Mouse (Mus musculus): ENCODE results near the gene Naa35. TPM values are rescaled to one million over a fixed set of nuclear protein-coding genes. Genes with fewer than 3 reads are reported as not detected.

Naa35 gene
- polyA plus RNA-seq (2015; fragmentation: Nextera tagmentation; extraction: Ambion mirVana), result 83.3 and 86.7 TPM in 2 replicates

GRCm38 (mm10) chr13:59584947-59585647 is at the start of gene Naa35, which contains the start of gene Agtpbp1:
Gene Naa35 (plus strand): TSS chr13:59585259.
Gene Agtpbp1 (minus strand): TSS chr13:59585227.
- peak; percentile 97 for ATAC-seq (ENCODE audit: insufficient read depth, low FRiP score, low read depth)
- WGBS, result under 1% methylated on average over 79 of the region's 83 CpGs

GRCm38 (mm10) chr13:59535746-59536145 is 49.3 kb upstream of the Naa35 start:
- Histone ChIP-seq H3K27me3 (replicated peaks) (no peaks in the 10 kb centered on the region), H3K9ac (no peak overlapping the region), H3K9me3 (no peaks in the 10 kb centered on the region), H3K4me3 (replicated peaks) (no peak overlapping the region), H3K27ac (no peak overlapping the region), H3K4me1 (no peaks in the 10 kb centered on the region), H3K4me2 (no peak overlapping the region), H3K36me3 (peaks cover 9% of the 10 kb centered on the region; the same call in 1 of the 2 replicates)
- no peak for ATAC-seq (ENCODE audit: insufficient read depth, low FRiP score, low read depth)
- WGBS, result 87% methylated on average over 6 of the region's 6 CpGs

More at GRCm38 (mm10) chr13:59584947-59585647, at the start of gene Naa35, which contains the start of gene Agtpbp1:
- H3K36me3 ChIP-seq, result peaks cover 7% of the 10 kb centered on the region
- peaks cover 10% of the 10 kb centered on the region for H3K4me1 ChIP-seq
- H3K27me3 ChIP-seq (replicated peaks), result no peaks in the 10 kb centered on the region
- H3K9ac ChIP-seq, result peak within 1 kb of the TSS; percentile 82
- peak within 1 kb of the TSS; percentile 85 for H3K4me3 ChIP-seq (replicated peaks)
- H3K4me2 ChIP-seq, result peak within 1 kb of the TSS; percentile 96
- H3K27ac ChIP-seq, result peak within 1 kb of the TSS; percentile 80
- H3K9me3 ChIP-seq, result no peaks in the 10 kb centered on the region

DNA sequence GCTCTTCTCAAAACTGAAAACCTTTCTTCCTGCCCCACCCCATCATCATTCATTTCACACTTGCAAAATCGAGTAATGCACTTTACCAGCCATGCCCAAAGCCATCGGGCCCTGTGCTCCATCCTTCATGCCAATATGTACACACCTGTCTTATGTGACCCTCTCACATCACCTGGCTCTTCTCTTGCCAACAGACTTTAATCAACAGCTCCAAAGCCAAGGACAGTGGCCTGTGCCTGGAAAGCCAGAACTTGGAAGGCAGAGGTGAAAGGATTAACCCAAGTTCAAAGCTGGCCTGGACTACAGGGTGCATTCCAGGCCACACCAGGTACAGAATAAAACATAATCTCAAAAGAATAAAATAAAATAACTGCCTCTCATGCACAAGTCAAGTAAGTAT is 48.4 kb upstream of the Naa35 start:
- Histone ChIP-seq H3K27me3 (replicated peaks) (no peaks in the 10 kb centered on the region), H3K4me1 (no peaks in the 10 kb centered on the region), H3K9ac (no peak overlapping the region), H3K4me2 (no peak overlapping the region), H3K9me3 (no peaks in the 10 kb centered on the region), H3K4me3 (replicated peaks) (no peak overlapping the region), H3K36me3 (peaks cover 5% of the 10 kb centered on the region; the same call in 1 of the 2 replicates), H3K27ac (no peak overlapping the region)
- WGBS, result 53% methylated on average over 2 of the region's 2 CpGs
- no peak for ATAC-seq (ENCODE audit: insufficient read depth, low FRiP score, low read depth)

DNA sequence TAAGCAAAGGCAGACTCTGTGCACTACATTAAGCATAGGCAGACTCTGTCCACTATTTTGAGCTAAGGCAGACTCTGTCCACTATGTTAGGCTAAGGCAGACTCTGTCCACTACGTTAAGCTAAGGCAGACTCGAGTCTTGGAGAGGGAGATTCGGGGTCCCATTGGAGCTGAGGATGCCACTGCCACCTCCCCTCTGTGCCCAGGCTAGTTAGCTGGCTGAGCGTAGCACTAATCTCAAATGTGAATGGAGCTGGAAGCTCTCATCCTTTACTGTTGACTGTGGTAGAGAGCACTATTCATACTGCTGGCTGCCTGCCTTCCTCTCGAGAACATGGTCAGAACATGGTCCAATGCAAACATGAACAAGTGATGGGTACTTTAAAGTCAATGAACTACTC is 46.4 kb upstream of the Naa35 start:
- no peak overlapping the region for H3K4me2 ChIP-seq
- no peaks in the 10 kb centered on the region for H3K9me3 ChIP-seq
- no peak overlapping the region for H3K9ac ChIP-seq
- no peaks in the 10 kb centered on the region; the same call in 1 of the 2 replicates for H3K36me3 ChIP-seq
- no peak overlapping the region for H3K27ac ChIP-seq
- H3K4me1 ChIP-seq, result no peaks in the 10 kb centered on the region
- no peak overlapping the region for H3K4me3 ChIP-seq (replicated peaks)
- no peaks in the 10 kb centered on the region for H3K27me3 ChIP-seq (replicated peaks)
- 92% methylated on average over 5 of the region's 5 CpGs for WGBS
- no peak for ATAC-seq (ENCODE audit: insufficient read depth, low FRiP score, low read depth)

GRCm38 (mm10) chr13:59540030-59540429 is 45.0 kb upstream of the Naa35 start:
- H3K4me3 ChIP-seq (replicated peaks), result no peak overlapping the region
- no peaks in the 10 kb centered on the region for H3K27me3 ChIP-seq (replicated peaks)
- no peaks in the 10 kb centered on the region for H3K9me3 ChIP-seq
- no peak overlapping the region for H3K27ac ChIP-seq
- ATAC-seq (ENCODE audit: insufficient read depth, low FRiP score, low read depth), result no peak
- H3K9ac ChIP-seq, result no peak overlapping the region
- 85% methylated on average over 5 of the region's 5 CpGs for WGBS
- no peaks in the 10 kb centered on the region; the same call in 1 of the 2 replicates for H3K36me3 ChIP-seq
- peaks cover 4% of the 10 kb centered on the region; the same call in 1 of the 2 replicates for H3K4me1 ChIP-seq
- H3K4me2 ChIP-seq, result no peak overlapping the region

GRCm38 (mm10) chr13:59542411-59542810 is 42.6 kb upstream of the Naa35 start:
- no peaks in the 10 kb centered on the region for H3K9me3 ChIP-seq
- no peak overlapping the region for H3K4me3 ChIP-seq (replicated peaks)
- H3K4me1 ChIP-seq, result peaks cover 4% of the 10 kb centered on the region; the same call in 1 of the 2 replicates
- no peak overlapping the region for H3K4me2 ChIP-seq
- no peak overlapping the region for H3K9ac ChIP-seq
- H3K27ac ChIP-seq, result no peak overlapping the region
- H3K27me3 ChIP-seq (replicated peaks), result no peaks in the 10 kb centered on the region
- 85% methylated on average over 10 of the region's 10 CpGs for WGBS
- H3K36me3 ChIP-seq, result no peaks in the 10 kb centered on the region
- ATAC-seq (ENCODE audit: insufficient read depth, low FRiP score, low read depth), result no peak

- Histone ChIP-seq H3K4me1 (peaks cover 4% of the 10 kb centered on the region; the same call in 1 of the 2 replicates), H3K9ac (no peak overlapping the region), H3K4me3 (replicated peaks) (no peak overlapping the region), H3K27me3 (replicated peaks) (no peaks in the 10 kb centered on the region), H3K9me3 (no peaks in the 10 kb centered on the region), H3K36me3 (no peaks in the 10 kb centered on the region), H3K4me2 (no peak overlapping the region), H3K27ac (0 out of 2 replicates have a peak overlapping the region, but pooled peaks have one; percentile 18)
- WGBS, result 77% methylated on average over 2 of the region's 2 CpGs
- no peak; the same call in 1 of the 2 replicates for ATAC-seq (ENCODE audit: insufficient read depth, low FRiP score, low read depth)
These were observed 38.0 kb upstream of the Naa35 start for GRCm38 (mm10) chr13:59547091-59547490.

DNA sequence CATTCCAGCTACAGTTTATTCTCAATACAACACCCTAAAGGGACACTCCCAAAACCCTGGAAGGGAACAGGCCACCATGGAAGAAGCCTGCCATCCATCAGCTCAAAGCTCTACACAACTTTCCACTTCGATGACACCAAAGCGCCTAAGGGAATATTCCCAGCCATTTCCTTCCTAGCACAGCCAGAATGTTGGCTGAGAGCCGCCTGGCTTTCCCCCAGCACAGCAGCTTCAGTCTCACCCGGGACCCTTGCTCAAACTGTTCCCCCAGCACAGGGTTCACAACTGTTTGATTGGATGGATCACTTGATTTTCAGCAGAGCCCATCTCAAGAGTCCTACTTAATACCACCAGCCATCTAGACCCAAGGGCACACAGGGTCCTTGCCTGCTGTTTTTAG is 37.3 kb upstream of the Naa35 start:
- Histone ChIP-seq H3K27ac (0 out of 2 replicates have a peak overlapping the region, but pooled peaks have one; percentile 18), H3K36me3 (no peaks in the 10 kb centered on the region), H3K9me3 (no peaks in the 10 kb centered on the region), H3K27me3 (replicated peaks) (no peaks in the 10 kb centered on the region), H3K9ac (no peak overlapping the region), H3K4me3 (replicated peaks) (no peak overlapping the region), H3K4me1 (peaks cover 4% of the 10 kb centered on the region; the same call in 1 of the 2 replicates), H3K4me2 (no peak overlapping the region)
- ATAC-seq (ENCODE audit: insufficient read depth, low FRiP score, low read depth), result no peak
- 46% methylated on average over 4 of the region's 4 CpGs for WGBS

GRCm38 (mm10) chr13:59549318-59549798 is 35.7 kb upstream of the Naa35 start:
- H3K4me2 ChIP-seq, result no peak overlapping the region
- no peak overlapping the region for H3K4me3 ChIP-seq (replicated peaks)
- H3K4me1 ChIP-seq, result peaks cover 4% of the 10 kb centered on the region; the same call in 1 of the 2 replicates
- ATAC-seq (ENCODE audit: insufficient read depth, low FRiP score, low read depth), result no peak
- 15% methylated on average over 1 of the region's 1 CpGs for WGBS
- H3K9me3 ChIP-seq, result no peaks in the 10 kb centered on the region
- H3K9ac ChIP-seq, result no peak overlapping the region
- no peaks in the 10 kb centered on the region for H3K27me3 ChIP-seq (replicated peaks)
- H3K36me3 ChIP-seq, result no peaks in the 10 kb centered on the region
- H3K27ac ChIP-seq, result no peak overlapping the region

- ATAC-seq (ENCODE audit: insufficient read depth, low FRiP score, low read depth), result no peak
- H3K27me3 ChIP-seq (replicated peaks), result no peaks in the 10 kb centered on the region
- H3K4me3 ChIP-seq (replicated peaks), result no peak overlapping the region
- peaks cover 10% of the 10 kb centered on the region; the same call in 1 of the 2 replicates for H3K4me1 ChIP-seq
- no peaks in the 10 kb centered on the region for H3K9me3 ChIP-seq
- H3K36me3 ChIP-seq, result no peaks in the 10 kb centered on the region
- no peak overlapping the region for H3K27ac ChIP-seq
- H3K9ac ChIP-seq, result no peak overlapping the region
- no peak overlapping the region for H3K4me2 ChIP-seq
- WGBS, result 79% methylated on average over 5 of the region's 5 CpGs
These were observed 32.8 kb upstream of the Naa35 start for GRCm38 (mm10) chr13:59552286-59552685.

GRCm38 (mm10) chr13:59552751-59553150 is 32.3 kb upstream of the Naa35 start:
- Histone ChIP-seq H3K9ac (no peak overlapping the region), H3K27me3 (replicated peaks) (no peaks in the 10 kb centered on the region), H3K27ac (no peak overlapping the region), H3K4me1 (peaks cover 10% of the 10 kb centered on the region; the same call in 1 of the 2 replicates), H3K9me3 (no peaks in the 10 kb centered on the region), H3K36me3 (no peaks in the 10 kb centered on the region), H3K4me2 (no peak overlapping the region), H3K4me3 (replicated peaks) (no peak overlapping the region)
- ATAC-seq (ENCODE audit: insufficient read depth, low FRiP score, low read depth), result no peak
- 60% methylated on average over 2 of the region's 2 CpGs for WGBS
